Mouse (Mus musculus): ENCODE data around the gene Ppp2r5b. TPM values are rescaled to one million over a fixed set of nuclear protein-coding genes. Genes with fewer than 3 reads are reported as not detected.

The Ppp2r5b gene
- total RNA-seq, 2 experiments from 2014 or later = 137 to 146 TPM

Small RNA genes lying within 50 kb of the gene (microRNA-seq; reads per million reads assigned to microRNA genes)
- 8.6 to 30.5 reads per million in 2 experiments for gene Mir192
- gene Mir194-2 = 24.1 to 25.9 reads per million in 2 experiments

Other genes with a start within 250 kb of the Ppp2r5b start
- gene Slc22a20, start 249.7 kb downstream of the Ppp2r5b start, total RNA-seq (2021) = not detected
- 10 to 100 TPM; 20.5 to 21.9 TPM for gene Capn1, start 220.0 kb downstream of the Ppp2r5b start, total RNA-seq (2021)
- gene Syvn1, start 189.3 kb downstream of the Ppp2r5b start, total RNA-seq (2021) = 10 to 100 TPM; 41.8 to 45.7 TPM
- 10 to 100 TPM; 43.1 to 47.4 TPM for gene Mrpl49, start 178.1 kb downstream of the Ppp2r5b start, total RNA-seq (2021)
- gene Fau, start 178.0 kb downstream of the Ppp2r5b start, total RNA-seq (2021) = 100 to 1,000 TPM; 588 to 687 TPM
- 10 to 100 TPM; 38.0 to 41.5 TPM for gene Znhit2, start 174.7 kb downstream of the Ppp2r5b start, total RNA-seq (2021)
- gene Tm7sf2, start 167.5 kb downstream of the Ppp2r5b start, total RNA-seq (2021) = 10 to 100 TPM; 27.8 to 28.8 TPM
- 10 to 100 TPM; 83.7 to 96.3 TPM for gene Vps51, start 158.6 kb downstream of the Ppp2r5b start, total RNA-seq (2021)
- gene Tmem262, start 155.8 kb downstream of the Ppp2r5b start, total RNA-seq (2021) = not detected
- gene Gm28374, start 153.6 kb downstream of the Ppp2r5b start, total RNA-seq (2021) = not detected
- 10 to 100 TPM; 37.1 to 44.2 TPM for gene Zfpl1, start 150.9 kb downstream of the Ppp2r5b start, total RNA-seq (2021)
- gene Cdca5, start 150.9 kb downstream of the Ppp2r5b start, total RNA-seq (2021) = under 1 TPM in 1 of 2 experiments, not detected in 1; 0.37 TPM
- gene AC131692.1, start 141.5 kb downstream of the Ppp2r5b start, total RNA-seq (2021) = not detected
- not detected for gene Naaladl1, start 130.1 kb downstream of the Ppp2r5b start, total RNA-seq (2021)
- gene Sac3d1, start 117.2 kb downstream of the Ppp2r5b start, total RNA-seq (2021) = 10 to 100 TPM; 15.5 to 17.9 TPM
- gene Snx15, start 107.6 kb downstream of the Ppp2r5b start, total RNA-seq (2021) = 10 to 100 TPM; 36.7 to 40.7 TPM
- under 1 TPM; 0.45 to 0.69 TPM for gene Batf2, start 94.9 kb downstream of the Ppp2r5b start, total RNA-seq (2021)
- 10 to 100 TPM; 75.5 to 76.1 TPM for gene Arl2, start 94.3 kb downstream of the Ppp2r5b start, total RNA-seq (2021)
- gene Majin, start 51.5 kb downstream of the Ppp2r5b start, total RNA-seq (2021) = not detected
- not detected for gene Gpha2, start 9.5 kb downstream of the Ppp2r5b start, total RNA-seq (2021)
- gene Atg2a, start 5.8 kb upstream of the Ppp2r5b start, total RNA-seq (2021) = 10 to 100 TPM; 31.1 to 38.3 TPM
- gene Ehd1, start 40.9 kb upstream of the Ppp2r5b start, total RNA-seq (2021) = 10 to 100 TPM; 84.9 to 88.6 TPM
- gene Cdc42bpg, start 70.6 kb upstream of the Ppp2r5b start, total RNA-seq (2021) = 1 to 10 TPM; 3.9 to 4.6 TPM
- 10 to 100 TPM; 63.3 to 64.8 TPM for gene Men1, start 99.1 kb upstream of the Ppp2r5b start, total RNA-seq (2021)
- 10 to 100 TPM; 66.3 to 78.4 TPM for gene Map4k2, start 105.3 kb upstream of the Ppp2r5b start, total RNA-seq (2021)
- 100 to 1,000 TPM; 180 to 215 TPM for gene Sf1, start 127.8 kb upstream of the Ppp2r5b start, total RNA-seq (2021)
- 10 to 100 TPM; 26.6 to 32.3 TPM for gene Pygm, start 148.5 kb upstream of the Ppp2r5b start, total RNA-seq (2021)
- gene Rasgrp2, start 163.5 kb upstream of the Ppp2r5b start, total RNA-seq (2021) = 10 to 100 TPM; 29.3 to 29.8 TPM
- 100 to 1,000 TPM; 404 to 465 TPM for gene Nrxn2, start 182.9 kb upstream of the Ppp2r5b start, total RNA-seq (2021)